ENCODE assay signal across 7 mouse cellular contexts in the genomic region with DNA sequence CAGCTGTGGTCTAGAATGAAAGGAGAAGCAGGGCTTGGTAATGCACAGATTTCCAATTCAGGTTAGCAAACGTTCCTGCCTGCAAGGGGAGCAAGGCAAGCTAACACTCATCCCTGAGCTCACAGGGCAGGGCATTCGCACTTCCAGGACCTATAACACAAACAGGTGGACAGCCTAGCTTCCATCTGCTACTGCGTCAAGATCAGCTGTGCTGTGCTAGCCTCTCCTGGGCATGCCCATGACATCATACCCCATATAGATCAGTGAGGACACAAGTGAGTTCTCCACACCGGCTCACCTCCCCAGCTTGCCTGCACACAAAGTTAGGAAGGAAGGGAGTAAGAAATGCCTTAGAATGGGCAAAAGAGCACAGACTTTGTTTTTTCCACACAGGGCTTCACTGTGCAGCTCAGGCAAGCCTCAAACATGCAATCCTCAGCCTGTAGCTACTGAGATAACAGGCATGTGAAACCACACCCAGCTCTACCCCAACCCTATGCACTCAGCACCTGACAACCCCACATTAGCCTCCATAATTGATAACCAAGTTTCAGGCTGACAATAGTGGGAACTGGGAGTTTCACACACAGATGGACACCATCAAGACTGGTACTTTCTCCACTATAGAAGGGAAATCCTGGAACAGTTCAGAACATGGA.
DNase-seq lines count a peak whose midpoint lies in the region; ATAC-seq and TF ChIP-seq lines count a peak whose summit lies in the region.
"Not testable (repeated sequence)": the region's sequence is repeated elsewhere in the genome, so short reads cannot be mapped to it uniquely, and the experiment has no call there.

No protein-coding gene starts in this region.

- peaks cover 2 to 17% of the 10 kb centered on the region in 2 experiments; a peak in 3 of 4 replicates for H3K4me1 ChIP-seq in MEL (ENCODE audit: control insufficient read depth in 1 of 2, insufficient read depth in 2 of 2, low read length in 2 of 2)
- not testable (repeated sequence) for H3K4me1 ChIP-seq in hindbrain, postnatal 0 days (ENCODE audit: insufficient read depth, low read length); stomach, embryonic 16.5 days (ENCODE audit: control insufficient read depth, insufficient read depth, low read length)
- peaks cover 37% of the 10 kb centered on the region for H3K4me1 ChIP-seq in liver, embryonic 15.5 days (replicated peaks)

- WGBS in hindbrain, postnatal 0 days = 71% methylated on average over 4 of the region's 4 CpGs
- WGBS in liver, embryonic 15.5 days (ENCODE audit: insufficient replicate concordance) = 32% methylated on average over 4 of the region's 4 CpGs
- 38% methylated on average over 4 of the region's 4 CpGs for WGBS in stomach, embryonic 16.5 days

- not testable (repeated sequence) for H3K9ac ChIP-seq in MEL (ENCODE audit: control insufficient read depth, low read depth, low read length, poor library complexity, severe bottlenecking); hindbrain, postnatal 0 days (replicated peaks; ENCODE audit: low read length); liver, embryonic 15.5 days; stomach, embryonic 16.5 days (ENCODE audit: low read length)

- TF ChIP-seq RAD21 in MEL (IDR thresholded peaks at IDR 0.05; ENCODE audit: low read depth, low read length) = not testable (repeated sequence)

- TF ChIP-seq CTCF in MEL (IDR thresholded peaks at IDR 0.05 in 2 of 3, conservative IDR thresholded peaks at IDR 0.05 in 1 of 3; ENCODE audit: control insufficient read depth in 1 of 3, insufficient read depth in 1 of 3, low read depth in 2 of 3, low read length in 3 of 3, poor library complexity in 1 of 3, severe bottlenecking in 1 of 3); hindbrain, postnatal 0 days (IDR thresholded peaks at IDR 0.05; ENCODE audit: low read depth): not testable (repeated sequence)

- peak; percentile 43 to 67 for TF ChIP-seq EP300 in MEL (IDR thresholded peaks at IDR 0.05; ENCODE audit: low read depth in 1 of 2, low read length in 2 of 2)

- not testable (repeated sequence) for H3K4me3 ChIP-seq in MEL (ENCODE audit: control insufficient read depth in 1 of 2, insufficient read depth in 1 of 2, low read depth in 2 of 2, low read length in 2 of 2); hindbrain, postnatal 0 days (ENCODE audit: low read length); liver, embryonic 15.5 days (replicated peaks); stomach, embryonic 16.5 days (replicated peaks; ENCODE audit: low read length)

- not testable (repeated sequence) for H3K9me3 ChIP-seq in MEL (replicated peaks; ENCODE audit: insufficient read depth, low read length); hindbrain, postnatal 0 days (ENCODE audit: low read length); liver, embryonic 15.5 days (replicated peaks); stomach, embryonic 16.5 days (replicated peaks; ENCODE audit: control insufficient read depth, low read length)

- not testable (repeated sequence) for H3K79me2 ChIP-seq in MEL (ENCODE audit: control insufficient read depth, insufficient read depth, low read length, poor library complexity)

- not testable (repeated sequence) for TF ChIP-seq POLR2A in MEL (IDR thresholded peaks at IDR 0.05; ENCODE audit: control insufficient read depth in 1 of 2, insufficient read depth in 1 of 2, low read depth in 1 of 2, low read length in 2 of 2, poor library complexity in 1 of 2)

- peak; percentile 90 for ATAC-seq in erythroblast, adult 5-6 weeks (replicated peaks; ENCODE audit: low FRiP score, poor library complexity, severe bottlenecking)
- ATAC-seq in hindbrain, postnatal 0 days = not testable (repeated sequence)
- peak; percentile 96 for ATAC-seq in liver, embryonic 15.5 days (ENCODE audit: insufficient read depth)
- ATAC-seq in megakaryocyte-erythroid progenitor cell, adult 5-6 weeks (replicated peaks; ENCODE audit: low FRiP score, low TSS enrichment, poor library complexity, severe bottlenecking) = peak; percentile 90
- ATAC-seq in stomach, embryonic 16.5 days (ENCODE audit: insufficient read depth, low FRiP score) = 0 out of 2 replicates have a peak, but pooled peaks have one; percentile 55

- H3K27ac ChIP-seq in MEL (ENCODE audit: control insufficient read depth, low read depth, low read length) = peak overlapping the region; percentile 9; the same call in 1 of the 2 replicates
- 0 out of 2 replicates have a peak overlapping the region, but pooled peaks have one; percentile 11 for H3K27ac ChIP-seq in hindbrain, postnatal 0 days
- H3K27ac ChIP-seq in liver, embryonic 15.5 days (replicated peaks) = peak overlapping the region; percentile 78
- H3K27ac ChIP-seq in stomach, embryonic 16.5 days (ENCODE audit: low read length) = not testable (repeated sequence)

- H3K4me2 ChIP-seq in hindbrain, postnatal 0 days (ENCODE audit: low read depth, low read length); stomach, embryonic 16.5 days (ENCODE audit: low read depth, low read length): not testable (repeated sequence)
- H3K4me2 ChIP-seq in liver, embryonic 15.5 days = peak overlapping the region; percentile 44

- not testable (repeated sequence) for H3K27me3 ChIP-seq in MEL (ENCODE audit: control insufficient read depth in 1 of 2, insufficient read depth in 2 of 2, low read length in 2 of 2); hindbrain, postnatal 0 days (ENCODE audit: insufficient read depth, low read length); liver, embryonic 15.5 days; stomach, embryonic 16.5 days (ENCODE audit: control insufficient read depth, insufficient read depth, low read length)

- peak; percentile 64 for DNase-seq in MEL (ENCODE audit: low read depth, low spot score)
- not testable (repeated sequence) for DNase-seq in hindbrain, postnatal 0 days (ENCODE audit: low spot score)
- DNase-seq in liver = peak; percentile 51

- H3K36me3 ChIP-seq in MEL (ENCODE audit: control insufficient read depth in 1 of 2, insufficient read depth in 2 of 2, low read length in 2 of 2); hindbrain, postnatal 0 days (ENCODE audit: insufficient read depth, low read length); liver, embryonic 15.5 days (replicated peaks); stomach, embryonic 16.5 days (ENCODE audit: control insufficient read depth, insufficient read depth, low read length): not testable (repeated sequence)

TF ChIP-seq in MEL, 35 proteins besides CTCF, POLR2A, EP300 and RAD21:
- peak; percentile 38; the same call in 1 of the 2 replicates for TF ChIP-seq ETS1 (IDR thresholded peaks at IDR 0.05; ENCODE audit: low read depth, low read length)
- TF ChIP-seq TAL1 (IDR thresholded peaks at IDR 0.05; ENCODE audit: low read length) = peak; percentile 57
- TF ChIP-seq MYC (IDR thresholded peaks at IDR 0.05; ENCODE audit: low read depth, low read length) = 0 out of 2 replicates have a peak, but pooled peaks have one; percentile 23
- peak; percentile 42; the same call in 1 of the 2 replicates for TF ChIP-seq SIN3A (IDR thresholded peaks at IDR 0.05; ENCODE audit: low read length)
- TF ChIP-seq SMC3 (IDR thresholded peaks at IDR 0.05; ENCODE audit: low read depth, low read length) = 0 out of 2 replicates have a peak, but pooled peaks have one; percentile 1
- TF ChIP-seq BHLHE40 (IDR thresholded peaks at IDR 0.05; ENCODE audit: borderline replicate concordance, low read depth, low read length) = peak; percentile 71
- 0 out of 2 replicates have a peak, but pooled peaks have one; percentile 24 for TF ChIP-seq TBP (IDR thresholded peaks at IDR 0.05; ENCODE audit: low read depth, low read length)
- TF ChIP-seq GATA1 (IDR thresholded peaks at IDR 0.05; ENCODE audit: low read depth, low read length) = peak; percentile 66
- peak; percentile 72 for TF ChIP-seq TCF12 (IDR thresholded peaks at IDR 0.05; ENCODE audit: low read depth, low read length)
- TF ChIP-seq RCOR1 (IDR thresholded peaks at IDR 0.05; ENCODE audit: low read depth, low read length) = 0 out of 2 replicates have a peak, but pooled peaks have one; percentile 33
